19 mouse cellular contexts compared by ENCODE assay signal in genomic region chr4:102332885-102333284, GRCm38 (mm10).
DNase-seq lines count a peak whose midpoint lies in the region; ATAC-seq and TF ChIP-seq lines count a peak whose summit lies in the region.
"Had no signal": no experiment of that assay in that cellular context is flagged by ENCODE, and none has a peak within 500 bp of the region (broad histone marks: within the 10 kb centered on the region; RNA-seq: fewer than 3 reads in every experiment).

No protein-coding gene starts in this region.

- no peak overlapping the region for H3K9ac ChIP-seq in heart, adult 2 months (ENCODE audit: low read depth, low read length)
- H3K9ac ChIP-seq in heart, embryonic 14.5 days (ENCODE audit: low read length): no peak overlapping the region
- no peak overlapping the region for H3K9ac ChIP-seq in intestine, postnatal 0 days (ENCODE audit: low read depth, low read length)
- H3K9ac ChIP-seq in intestine, embryonic 16.5 days (ENCODE audit: low read depth, low read length): no peak overlapping the region
- H3K9ac ChIP-seq: forebrain, embryonic 13.5 days; forebrain, postnatal 0 days; hindbrain, embryonic 13.5 days had no signal

- H3K79me2 ChIP-seq in heart, adult 2 months (replicated peaks; ENCODE audit: control insufficient read depth, insufficient read depth, low read length): no peaks in the 10 kb centered on the region

- peaks cover 28% of the 10 kb centered on the region for H3K4me1 ChIP-seq in heart, embryonic 10.5 days
- H3K4me1 ChIP-seq in heart, adult 2 months (ENCODE audit: control insufficient read depth, insufficient read depth, low read length): no peaks in the 10 kb centered on the region
- H3K4me1 ChIP-seq in heart, embryonic 14.5 days (ENCODE audit: control insufficient read depth in 2 of 2, insufficient read depth in 2 of 2, low read length in 2 of 2): peaks cover 8 to 13% of the 10 kb centered on the region in 2 experiments
- H3K4me1 ChIP-seq in intestine, postnatal 0 days (replicated peaks; ENCODE audit: control insufficient read depth, insufficient read depth, low read length): no peaks in the 10 kb centered on the region
- no peaks in the 10 kb centered on the region for H3K4me1 ChIP-seq in intestine, embryonic 16.5 days (ENCODE audit: control insufficient read depth, insufficient read depth, low read length)
- H3K4me1 ChIP-seq: forebrain, embryonic 13.5 days; hindbrain, embryonic 13.5 days had no signal

- no peak overlapping the region for H3K4me3 ChIP-seq in heart, embryonic 10.5 days
- no peak overlapping the region for H3K4me3 ChIP-seq in heart, adult 2 months
- H3K4me3 ChIP-seq in heart, embryonic 14.5 days (ENCODE audit: control insufficient read depth in 1 of 2, insufficient read depth in 1 of 2, low read depth in 1 of 2, low read length in 2 of 2): no peak overlapping the region
- no peak overlapping the region for H3K4me3 ChIP-seq in intestine, postnatal 0 days (ENCODE audit: low read depth, low read length)
- no peak overlapping the region for H3K4me3 ChIP-seq in intestine, embryonic 16.5 days (ENCODE audit: low read length)
- H3K4me3 ChIP-seq: embryonic facial prominence, embryonic 10.5 days; forebrain, embryonic 13.5 days; hindbrain, embryonic 13.5 days had no signal

- intact Hi-C loops in heart, adult 2 months (cut with DNase I): no loop called here
- intact Hi-C loops in left cerebral cortex, postnatal 14 days (cut with DNase I): no loop called here

- no peak for TF ChIP-seq CTCF in heart, adult 2 months (IDR thresholded peaks at IDR 0.05)
- no peak for TF ChIP-seq CTCF in intestine, postnatal 0 days (IDR thresholded peaks at IDR 0.05; ENCODE audit: low read depth)

- H3K9me3 ChIP-seq in heart, embryonic 10.5 days: no peaks in the 10 kb centered on the region
- H3K9me3 ChIP-seq in heart, embryonic 14.5 days (ENCODE audit: control insufficient read depth, low read length): no peaks in the 10 kb centered on the region
- H3K9me3 ChIP-seq in intestine, postnatal 0 days (ENCODE audit: control insufficient read depth): no peaks in the 10 kb centered on the region
- H3K9me3 ChIP-seq in intestine, embryonic 16.5 days (ENCODE audit: control insufficient read depth, low read length): no peaks in the 10 kb centered on the region
- H3K9me3 ChIP-seq: embryonic facial prominence, embryonic 10.5 days; forebrain, embryonic 13.5 days; hindbrain, embryonic 13.5 days had no signal

- no peaks in the 10 kb centered on the region for H3K27me3 ChIP-seq in heart, embryonic 10.5 days (ENCODE audit: insufficient read depth, poor library complexity, severe bottlenecking)
- H3K27me3 ChIP-seq in heart, adult 2 months (ENCODE audit: control insufficient read depth, insufficient read depth, low read length): no peaks in the 10 kb centered on the region
- no peaks in the 10 kb centered on the region for H3K27me3 ChIP-seq in heart, embryonic 14.5 days (ENCODE audit: control insufficient read depth, insufficient read depth, low read length)
- no peaks in the 10 kb centered on the region for H3K27me3 ChIP-seq in intestine, postnatal 0 days (replicated peaks; ENCODE audit: control insufficient read depth, insufficient read depth, low read length)
- no peaks in the 10 kb centered on the region for H3K27me3 ChIP-seq in intestine, embryonic 16.5 days (replicated peaks; ENCODE audit: control insufficient read depth, insufficient read depth, low read length)
- H3K27me3 ChIP-seq: forebrain, embryonic 13.5 days; hindbrain, embryonic 13.5 days had no signal

- H3K4me2 ChIP-seq in heart, embryonic 14.5 days (ENCODE audit: low read length): no peak overlapping the region
- no peak overlapping the region for H3K4me2 ChIP-seq in intestine, postnatal 0 days (replicated peaks; ENCODE audit: low read depth)
- no peak overlapping the region for H3K4me2 ChIP-seq in intestine, embryonic 16.5 days (ENCODE audit: low read depth, low read length)
- H3K4me2 ChIP-seq: forebrain, embryonic 13.5 days; hindbrain, embryonic 13.5 days had no signal

- 0 out of 2 replicates have a peak overlapping the region, but pooled peaks have one; percentile 22 for H3K27ac ChIP-seq in heart, embryonic 10.5 days
- no peak overlapping the region for H3K27ac ChIP-seq in heart, adult 2 months
- peak overlapping the region; percentile 9 to 39; a peak in 3 of 4 replicates for H3K27ac ChIP-seq in heart, embryonic 14.5 days (replicated peaks in 1 of 2; ENCODE audit: control insufficient read depth in 1 of 2, insufficient read depth in 1 of 2, low read depth in 2 of 2, low read length in 2 of 2)
- H3K27ac ChIP-seq in intestine, postnatal 0 days (ENCODE audit: low read depth, low read length): no peak overlapping the region
- H3K27ac ChIP-seq in intestine, embryonic 16.5 days (ENCODE audit: low read length): no peak overlapping the region; the same call in 1 of the 2 replicates
- H3K27ac ChIP-seq: embryonic facial prominence, embryonic 10.5 days; forebrain, embryonic 13.5 days; hindbrain, embryonic 13.5 days; hindbrain, postnatal 0 days had no signal

- no peak for TF ChIP-seq EP300 in heart, adult 2 months (IDR thresholded peaks at IDR 0.05; ENCODE audit: insufficient read depth, low read depth, low read length)

- no peak for TF ChIP-seq POLR2A in heart, adult 2 months (IDR thresholded peaks at IDR 0.05; ENCODE audit: insufficient read depth, low read depth, low read length)

- no peaks in the 10 kb centered on the region for H3K36me3 ChIP-seq in heart, embryonic 10.5 days
- no peaks in the 10 kb centered on the region for H3K36me3 ChIP-seq in heart, adult 2 months (ENCODE audit: control insufficient read depth, insufficient read depth, low read length)
- no peaks in the 10 kb centered on the region for H3K36me3 ChIP-seq in heart, embryonic 14.5 days (ENCODE audit: control insufficient read depth, insufficient read depth, low read length)
- no peaks in the 10 kb centered on the region for H3K36me3 ChIP-seq in intestine, postnatal 0 days (ENCODE audit: control insufficient read depth, insufficient read depth)
- H3K36me3 ChIP-seq in intestine, embryonic 16.5 days (ENCODE audit: control insufficient read depth, insufficient read depth, low read length): no peaks in the 10 kb centered on the region
- H3K36me3 ChIP-seq: embryonic facial prominence, embryonic 10.5 days; hindbrain, embryonic 13.5 days had no signal

- 76% methylated on average over 4 of the region's 4 CpGs for WGBS in heart, embryonic 10.5 days
- 69% methylated on average over 4 of the region's 4 CpGs for WGBS in heart, adult 2 months
- WGBS in heart, embryonic 14.5 days: 58% methylated on average over 4 of the region's 4 CpGs
- 75% methylated on average over 4 of the region's 4 CpGs for WGBS in intestine, postnatal 0 days
- 80% methylated on average over 4 of the region's 4 CpGs for WGBS in intestine, embryonic 16.5 days

- no peak for DNase-seq in heart, embryonic 10.5 days (ENCODE audit: low spot score)
- no peak for DNase-seq in heart, adult 2 months
- DNase-seq in heart, adult 18-20 months: no peak
- no peak for DNase-seq in layer of hippocampus, adult 8-10 months (ENCODE audit: low spot score in 2 of 2)
- no peak for DNase-seq in left cerebral cortex, postnatal 14 days (ENCODE audit: low spot score in 2 of 2)
- DNase-seq: adrenal gland, adult 2 months; adrenal gland, postnatal 25 days; cerebellum, adult 18-20 months; cerebellum, adult 9-11 months; cerebellum, postnatal 36 days; forebrain, postnatal 0 days; gastrocnemius, postnatal 14 days had no signal

- no peak for ATAC-seq in heart, embryonic 14.5 days (ENCODE audit: insufficient number of reproducible peaks, insufficient read depth, low FRiP score, low read depth)
- peak; percentile 41; the same call in 1 of the 2 replicates for ATAC-seq in intestine, postnatal 0 days
- ATAC-seq in intestine, embryonic 16.5 days: no peak
- ATAC-seq: forebrain, embryonic 13.5 days; forebrain, postnatal 0 days; hindbrain, postnatal 0 days had no signal

Comparison
In these comparisons a context has a peak if more than half of its experiments do, and no peak if none do; other contexts are left out.
1. H3K27ac ChIP-seq: peak in heart, embryonic 10.5 days (single experiment) and heart, embryonic 14.5 days (2 of 2); none in heart, adult 2 months (single experiment), intestine, postnatal 0 days (single experiment) and intestine, embryonic 16.5 days (single experiment).